Mouse (Mus musculus) neural tube, embryonic 12.5 days (tissue): ENCODE data around the gene Bnip3. TPM values are rescaled to one million over a fixed set of nuclear protein-coding genes. Genes with fewer than 3 reads are reported as not detected.

Experiments
- ATAC-seq: fragments of 200-750 bp; cut with Nextera tagmentation; 2 replicates; pipeline ENCODE4 v1.8.0; 2017; ENCODE audit warnings: low read depth, mild to moderate bottlenecking, moderate TSS enrichment, moderate library complexity; ENCODE audit not compliant: low FRiP score
- H3K27ac ChIP-seq: fragments of 300-500 bp; sonication (generic); 2 replicates; pipeline ENCODE4 v1.5.1; 2016
- H3K27me3 ChIP-seq: fragments of 300-500 bp; sonication (generic); replicated peaks from 2 replicates; pipeline ENCODE4 v1.6.1; 2016; ENCODE audit warnings: mild to moderate bottlenecking
- H3K36me3 ChIP-seq: fragments of 300-500 bp; sonication (generic); 2 replicates; pipeline ENCODE4 v1.6.1; 2016; ENCODE audit warnings: mild to moderate bottlenecking
- H3K4me1 ChIP-seq: fragments of 300-500 bp; sonication (generic); 2 replicates; pipeline ENCODE4 v1.6.1; 2016
- H3K4me2 ChIP-seq: fragments of 300-500 bp; sonication (generic); replicated peaks from 2 replicates; pipeline ENCODE4 v1.6.1; 2016; ENCODE audit warnings: mild to moderate bottlenecking
- H3K4me3 ChIP-seq: fragments of 300-500 bp; sonication (generic); 2 replicates; pipeline ENCODE4 v1.5.1; 2016
- H3K9ac ChIP-seq: fragments of 300-500 bp; sonication (generic); 2 replicates; pipeline ENCODE4 v1.6.1; 2016; ENCODE audit warnings: mild to moderate bottlenecking
- H3K9me3 ChIP-seq: fragments of 300-500 bp; sonication (generic); 2 replicates; pipeline ENCODE4 v1.6.1; 2016; ENCODE audit warnings: mild to moderate bottlenecking
- WGBS: fragments of 180-500 bp; shearing (Covaris S2); methylation state at CpG from one replicate; pipeline ENCODE4 v1.1.7; 2016; 5-methylcytosine and 5-hydroxymethylcytosine counted together
- polyA plus RNA-seq: library from polyadenylated mRNA; unstranded; fragments of >200 nt; fragmentation: Nextera tagmentation; extraction: Ambion mirVana; gene quantifications from 2 replicates; pipeline ENCODE4 v1.2.1, GENCODE M21; 2016

Gene Bnip3
- polyA plus RNA-seq, 1 experiment from 2014 or later, result 85.6 TPM

- Histone ChIP-seq H3K4me3 (no peak overlapping the region), H3K9me3 (no peaks in the 10 kb centered on the region), H3K4me2 (no peak overlapping the region), H3K27ac (no peak overlapping the region), H3K4me1 (peaks cover 33% of the 10 kb centered on the region), H3K9ac (no peak overlapping the region), H3K27me3 (no peaks in the 10 kb centered on the region), H3K36me3 (peaks cover 27% of the 10 kb centered on the region)
- ATAC-seq, result no peak
Measured at GRCm38 (mm10) chr7:138850083-138850482, 59.2 kb downstream of the Bnip3 start.

- Histone ChIP-seq H3K27me3 (no peaks in the 10 kb centered on the region), H3K9me3 (no peaks in the 10 kb centered on the region), H3K9ac (no peak overlapping the region), H3K36me3 (peaks cover 17% of the 10 kb centered on the region), H3K4me1 (peaks cover 49% of the 10 kb centered on the region), H3K27ac (no peak overlapping the region), H3K4me2 (peak overlapping the region; percentile 75), H3K4me3 (no peak overlapping the region)
- no peak for ATAC-seq
- 83% methylated on average over 7 of the region's 7 CpGs for WGBS
Measured at GRCm38 (mm10) chr7:138848028-138848920, 61.0 kb downstream of the Bnip3 start.

DNA sequence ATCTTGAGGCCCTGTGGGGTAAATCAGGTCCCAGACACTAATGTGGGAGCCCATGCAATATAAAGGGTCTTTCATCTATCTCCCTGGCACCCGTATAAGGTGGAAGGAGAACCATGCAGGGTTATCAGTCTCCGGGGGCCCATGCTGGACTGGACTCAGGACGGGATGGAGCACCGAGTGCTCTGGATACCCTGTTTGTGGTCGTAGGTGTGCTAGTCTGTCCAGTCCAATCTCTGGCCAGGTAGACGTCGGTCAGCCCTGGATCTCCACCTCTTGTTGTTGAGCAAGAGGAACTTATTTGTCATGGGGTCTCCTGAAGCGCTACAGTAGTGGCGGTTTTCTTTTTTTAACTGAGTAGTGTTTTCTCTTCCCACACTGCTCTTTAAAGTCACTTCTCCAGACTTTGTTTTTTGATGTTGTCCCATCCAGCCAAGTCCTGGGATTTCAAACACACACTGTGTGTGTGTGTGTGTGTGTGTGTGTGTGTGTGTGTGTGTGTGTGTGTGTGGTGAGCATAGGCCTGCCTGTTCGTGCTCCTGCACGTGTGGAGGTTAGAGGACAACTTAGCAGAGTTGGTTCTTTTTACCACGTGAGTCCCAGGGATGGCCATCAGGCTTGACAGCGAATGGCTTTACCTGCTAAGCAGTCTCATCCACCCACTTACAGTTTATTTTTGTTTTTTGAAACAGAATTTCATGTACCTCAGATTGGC lies 61.8 kb downstream of the Bnip3 start:
- Histone ChIP-seq H3K27me3 (no peaks in the 10 kb centered on the region), H3K36me3 (peaks cover 9% of the 10 kb centered on the region), H3K27ac (no peak overlapping the region), H3K4me1 (peaks cover 56% of the 10 kb centered on the region), H3K4me3 (peak overlapping the region; percentile 100), H3K4me2 (peak overlapping the region; percentile 75), H3K9me3 (no peaks in the 10 kb centered on the region), H3K9ac (peak overlapping the region; percentile 96)
- ATAC-seq, result no peak
- WGBS, result 52% methylated on average over 13 of the region's 13 CpGs

- H3K4me2 ChIP-seq, result peak overlapping the region; percentile 75
- 0 out of 2 replicates have a peak, but pooled peaks cover 3% of the 10 kb centered on the region for H3K36me3 ChIP-seq
- ATAC-seq, result peak; percentile 77
- peaks cover 63% of the 10 kb centered on the region for H3K4me1 ChIP-seq
- H3K4me3 ChIP-seq, result peak overlapping the region; percentile 100
- H3K9ac ChIP-seq, result peak overlapping the region; percentile 96
- no peaks in the 10 kb centered on the region for H3K9me3 ChIP-seq
- peak overlapping the region; percentile 82 for H3K27ac ChIP-seq
- WGBS, result 1% methylated on average over 48 of the region's 61 CpGs
- H3K27me3 ChIP-seq, result no peaks in the 10 kb centered on the region
Measured at GRCm38 (mm10) chr7:138846502-138846991, 62.8 kb downstream of the Bnip3 start.

GRCm38 (mm10) chr7:138845544-138846391 lies 63.6 kb downstream of the Bnip3 start, which contains the start of the genes Ppp2r2d and Mapk1ip1:
Gene Ppp2r2d, plus strand, starts transcription at chr7:138846079.
Gene Mapk1ip1, minus strand, starts transcription at chr7:138846273.
- no peaks in the 10 kb centered on the region for H3K27me3 ChIP-seq
- peak within 1 kb of the TSS; percentile 75 for H3K4me2 ChIP-seq
- H3K36me3 ChIP-seq, result 0 out of 2 replicates have a peak, but pooled peaks cover 3% of the 10 kb centered on the region
- under 1% methylated on average over 51 of the region's 51 CpGs for WGBS
- peaks cover 65% of the 10 kb centered on the region for H3K4me1 ChIP-seq
- peak within 1 kb of the TSS; percentile 100 for H3K4me3 ChIP-seq
- no peaks in the 10 kb centered on the region for H3K9me3 ChIP-seq
- ATAC-seq, result peak; percentile 87
- H3K27ac ChIP-seq, result peak within 1 kb of the TSS; percentile 82
- peak within 1 kb of the TSS; percentile 96 for H3K9ac ChIP-seq

DNA sequence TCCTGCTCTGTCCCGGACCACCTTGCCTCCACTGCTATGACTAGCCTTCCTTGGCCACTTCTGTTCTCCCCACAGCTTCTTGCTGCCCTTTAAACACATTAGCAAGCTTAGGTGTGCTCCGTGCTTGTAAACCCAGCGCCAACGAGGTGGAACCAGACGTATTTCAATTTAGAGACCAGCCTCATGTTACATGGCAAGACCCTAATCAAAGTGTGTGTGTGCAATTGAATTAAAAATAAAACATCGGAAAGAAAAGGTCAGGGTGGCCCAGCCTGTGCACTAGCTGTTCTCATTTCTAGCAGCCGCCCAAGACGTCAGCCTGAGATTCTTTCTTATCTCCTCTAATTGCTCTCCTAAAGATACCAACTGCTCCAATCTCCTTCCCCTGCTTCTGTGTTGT lies 64.2 kb downstream of the Bnip3 start:
- whole genome bisulfite sequencing, result 49% methylated on average over 8 of the region's 8 CpGs
- no peaks in the 10 kb centered on the region for H3K27me3 ChIP-seq
- H3K4me2 ChIP-seq, result peak overlapping the region; percentile 75
- no peak for ATAC-seq
- H3K4me1 ChIP-seq, result peaks cover 60% of the 10 kb centered on the region
- H3K36me3 ChIP-seq, result 0 out of 2 replicates have a peak, but pooled peaks cover under 1% of the 10 kb centered on the region
- no peak overlapping the region for H3K27ac ChIP-seq
- peak overlapping the region; percentile 96 for H3K9ac ChIP-seq
- H3K9me3 ChIP-seq, result no peaks in the 10 kb centered on the region
- peak overlapping the region; percentile 100 for H3K4me3 ChIP-seq

DNA sequence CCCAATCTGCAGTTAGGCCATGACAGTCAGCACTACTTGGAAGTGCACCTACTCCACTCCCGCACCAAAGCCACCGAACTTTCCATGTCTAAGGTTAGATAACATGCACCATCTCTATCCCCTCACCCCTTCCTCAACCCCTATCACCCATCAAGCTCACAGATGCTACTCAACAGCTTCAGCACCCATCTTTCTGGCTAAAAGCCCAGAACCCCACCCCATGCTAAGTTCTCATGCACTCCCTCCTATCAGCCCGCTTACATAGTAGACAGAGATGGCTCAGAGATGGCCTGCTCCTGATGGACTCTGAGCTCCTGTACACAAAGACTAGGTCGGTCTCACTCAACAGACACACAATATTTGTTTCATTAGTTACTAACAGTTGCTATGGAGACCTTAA lies 65.9 kb downstream of the Bnip3 start:
- H3K36me3 ChIP-seq, result no peaks in the 10 kb centered on the region
- H3K27me3 ChIP-seq, result no peaks in the 10 kb centered on the region
- no peak overlapping the region for H3K27ac ChIP-seq
- H3K9ac ChIP-seq, result no peak overlapping the region
- peaks cover 51% of the 10 kb centered on the region for H3K4me1 ChIP-seq
- 90% methylated on average over 4 of the region's 4 CpGs for WGBS
- H3K9me3 ChIP-seq, result no peaks in the 10 kb centered on the region
- no peak overlapping the region for H3K4me3 ChIP-seq
- ATAC-seq, result no peak
- peak overlapping the region; percentile 13; the same call in 1 of the 2 replicates for H3K4me2 ChIP-seq

DNA sequence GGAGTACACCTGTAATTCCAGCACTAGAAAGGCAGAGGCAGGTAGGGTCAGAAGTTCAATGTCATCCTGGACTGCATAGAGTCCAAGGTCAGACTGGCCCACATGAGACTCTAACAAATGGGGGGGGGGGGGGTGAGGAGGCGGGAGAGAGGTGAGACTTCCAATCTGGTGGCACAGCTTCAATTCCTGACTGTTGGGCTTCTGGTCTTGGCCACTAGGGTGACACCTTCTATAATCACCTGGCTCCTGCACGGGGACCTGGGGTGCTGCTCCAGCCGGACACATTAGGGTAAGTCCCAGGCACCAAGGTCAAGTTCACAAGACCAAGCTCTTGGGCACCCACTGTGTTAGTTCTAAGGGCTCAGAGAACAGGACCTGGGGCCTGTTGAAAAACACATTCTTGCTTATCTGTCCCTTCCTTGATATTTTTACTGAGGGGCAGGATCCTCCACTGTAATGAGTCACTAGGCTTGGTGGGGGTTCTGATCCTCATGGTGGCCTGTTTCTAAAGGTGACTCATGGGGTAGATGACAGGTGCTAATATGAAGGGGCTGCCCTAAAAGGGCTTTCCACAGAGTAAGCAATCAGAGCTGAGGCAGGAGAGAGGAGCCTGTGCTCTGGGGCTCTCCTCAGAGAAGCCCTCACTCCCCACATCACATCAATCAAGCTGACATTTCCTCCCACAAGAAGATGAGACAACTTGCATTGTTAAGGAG lies 67.7 kb downstream of the Bnip3 start:
- peaks cover 2% of the 10 kb centered on the region; the same call in 1 of the 2 replicates for H3K36me3 ChIP-seq
- no peak for ATAC-seq
- peaks cover 36% of the 10 kb centered on the region for H3K4me1 ChIP-seq
- 0 out of 2 replicates have a peak overlapping the region, but pooled peaks have one; percentile 18 for H3K4me2 ChIP-seq
- no peaks in the 10 kb centered on the region for H3K27me3 ChIP-seq
- H3K27ac ChIP-seq, result 0 out of 2 replicates have a peak overlapping the region, but pooled peaks have one; percentile 10
- no peak overlapping the region for H3K9ac ChIP-seq
- H3K4me3 ChIP-seq, result no peak overlapping the region
- WGBS, result 60% methylated on average over 3 of the region's 3 CpGs
- H3K9me3 ChIP-seq, result no peaks in the 10 kb centered on the region

Other genes starting within 250 kb of the Bnip3 start
- gene Ppp2r2d, start 63.4 kb downstream of the Bnip3 start, polyA plus RNA-seq, result 75.1 and 81.4 TPM in 2 replicates
- gene Mapk1ip1, start 63.2 kb downstream of the Bnip3 start, polyA plus RNA-seq, result 20.0 and 20.1 TPM in 2 replicates
- gene Jakmip3, start 31.2 kb upstream of the Bnip3 start, polyA plus RNA-seq, result 4.1 and 5.5 TPM in 2 replicates
- 425 and 434 TPM in 2 replicates for gene Dpysl4, start 176.5 kb upstream of the Bnip3 start, polyA plus RNA-seq